Mouse (Mus musculus): ENCODE data around the gene Fras1. TPM values are rescaled to one million over a fixed set of nuclear protein-coding genes. Genes with fewer than 3 reads are reported as not detected.

Gene Fras1
- polyA plus RNA-seq, 1 experiment from 2014 or later, result 34.5 TPM

- no peak overlapping the region for H3K9ac ChIP-seq (ENCODE audit: low read length)
- H3K27ac ChIP-seq (replicated peaks in 1 of 2; ENCODE audit: control insufficient read depth in 1 of 2, insufficient read depth in 1 of 2, low read depth in 2 of 2, low read length in 2 of 2), result no peak overlapping the region
- H3K4me1 ChIP-seq (ENCODE audit: control insufficient read depth in 2 of 2, insufficient read depth in 2 of 2, low read length in 2 of 2), result peaks cover 0 to 4% of the 10 kb centered on the region in 2 experiments; a peak in 1 of 4 replicates
- H3K36me3 ChIP-seq (ENCODE audit: control insufficient read depth, insufficient read depth, low read length), result 0 out of 2 replicates have a peak, but pooled peaks cover 4% of the 10 kb centered on the region
- no peak overlapping the region for H3K4me2 ChIP-seq (ENCODE audit: low read length)
- H3K27me3 ChIP-seq (ENCODE audit: control insufficient read depth, insufficient read depth, low read length), result no peaks in the 10 kb centered on the region
- WGBS, result 30% methylated on average over 5 of the region's 5 CpGs
- ATAC-seq (ENCODE audit: insufficient number of reproducible peaks, insufficient read depth, low FRiP score, low read depth), result no peak
- H3K9me3 ChIP-seq (ENCODE audit: control insufficient read depth, low read length), result no peaks in the 10 kb centered on the region
- no peak overlapping the region for H3K4me3 ChIP-seq (ENCODE audit: control insufficient read depth in 1 of 2, insufficient read depth in 1 of 2, low read depth in 1 of 2, low read length in 2 of 2)
Observed at GRCm38 (mm10) chr5:96579938-96580337, 206.2 kb downstream of the Fras1 start.

- no peak for ATAC-seq (ENCODE audit: insufficient number of reproducible peaks, insufficient read depth, low FRiP score, low read depth)
- peaks cover 0 to 4% of the 10 kb centered on the region in 2 experiments; a peak in 1 of 4 replicates for H3K4me1 ChIP-seq (ENCODE audit: control insufficient read depth in 2 of 2, insufficient read depth in 2 of 2, low read length in 2 of 2)
- no peak overlapping the region for H3K9ac ChIP-seq (ENCODE audit: low read length)
- H3K9me3 ChIP-seq (ENCODE audit: control insufficient read depth, low read length), result no peaks in the 10 kb centered on the region
- no peak overlapping the region for H3K4me3 ChIP-seq (ENCODE audit: control insufficient read depth in 1 of 2, insufficient read depth in 1 of 2, low read depth in 1 of 2, low read length in 2 of 2)
- 82% methylated on average over 5 of the region's 5 CpGs for WGBS
- no peak overlapping the region for H3K27ac ChIP-seq (replicated peaks in 1 of 2; ENCODE audit: control insufficient read depth in 1 of 2, insufficient read depth in 1 of 2, low read depth in 2 of 2, low read length in 2 of 2)
- no peak overlapping the region for H3K4me2 ChIP-seq (ENCODE audit: low read length)
- H3K27me3 ChIP-seq (ENCODE audit: control insufficient read depth, insufficient read depth, low read length), result no peaks in the 10 kb centered on the region
- 0 out of 2 replicates have a peak, but pooled peaks cover 6% of the 10 kb centered on the region for H3K36me3 ChIP-seq (ENCODE audit: control insufficient read depth, insufficient read depth, low read length)
Observed at GRCm38 (mm10) chr5:96584730-96585129, 211.0 kb downstream of the Fras1 start.

- 0 out of 2 replicates have a peak, but pooled peaks cover 6% of the 10 kb centered on the region for H3K36me3 ChIP-seq (ENCODE audit: control insufficient read depth, insufficient read depth, low read length)
- no peak overlapping the region for H3K27ac ChIP-seq (replicated peaks in 1 of 2; ENCODE audit: control insufficient read depth in 1 of 2, insufficient read depth in 1 of 2, low read depth in 2 of 2, low read length in 2 of 2)
- H3K9ac ChIP-seq (ENCODE audit: low read length), result no peak overlapping the region
- no peak for ATAC-seq (ENCODE audit: insufficient number of reproducible peaks, insufficient read depth, low FRiP score, low read depth)
- WGBS, result 93% methylated on average over 6 of the region's 6 CpGs
- no peaks in the 10 kb centered on the region for H3K4me1 ChIP-seq (ENCODE audit: control insufficient read depth in 2 of 2, insufficient read depth in 2 of 2, low read length in 2 of 2)
- no peak overlapping the region for H3K4me3 ChIP-seq (ENCODE audit: control insufficient read depth in 1 of 2, insufficient read depth in 1 of 2, low read depth in 1 of 2, low read length in 2 of 2)
- no peaks in the 10 kb centered on the region for H3K27me3 ChIP-seq (ENCODE audit: control insufficient read depth, insufficient read depth, low read length)
- H3K9me3 ChIP-seq (ENCODE audit: control insufficient read depth, low read length), result no peaks in the 10 kb centered on the region
- H3K4me2 ChIP-seq (ENCODE audit: low read length), result no peak overlapping the region
Observed at GRCm38 (mm10) chr5:96590621-96591020, 216.9 kb downstream of the Fras1 start.

GRCm38 (mm10) chr5:96595793-96596192 lies 222.0 kb downstream of the Fras1 start:
- Histone ChIP-seq H3K4me1 (ENCODE audit: control insufficient read depth in 2 of 2, insufficient read depth in 2 of 2, low read length in 2 of 2) (no peaks in the 10 kb centered on the region), H3K4me2 (ENCODE audit: low read length) (no peak overlapping the region), H3K27ac (replicated peaks in 1 of 2; ENCODE audit: control insufficient read depth in 1 of 2, insufficient read depth in 1 of 2, low read depth in 2 of 2, low read length in 2 of 2) (no peak overlapping the region), H3K4me3 (ENCODE audit: control insufficient read depth in 1 of 2, insufficient read depth in 1 of 2, low read depth in 1 of 2, low read length in 2 of 2) (no peak overlapping the region), H3K36me3 (ENCODE audit: control insufficient read depth, insufficient read depth, low read length) (peaks cover 10% of the 10 kb centered on the region), H3K9ac (ENCODE audit: low read length) (no peak overlapping the region), H3K9me3 (ENCODE audit: control insufficient read depth, low read length) (no peaks in the 10 kb centered on the region), H3K27me3 (ENCODE audit: control insufficient read depth, insufficient read depth, low read length) (no peaks in the 10 kb centered on the region)
- WGBS, result 89% methylated on average over 5 of the region's 5 CpGs
- ATAC-seq (ENCODE audit: insufficient number of reproducible peaks, insufficient read depth, low FRiP score, low read depth), result no peak

- Histone ChIP-seq H3K27ac (replicated peaks in 1 of 2; ENCODE audit: control insufficient read depth in 1 of 2, insufficient read depth in 1 of 2, low read depth in 2 of 2, low read length in 2 of 2) (no peak overlapping the region), H3K4me1 (ENCODE audit: control insufficient read depth in 2 of 2, insufficient read depth in 2 of 2, low read length in 2 of 2) (no peaks in the 10 kb centered on the region), H3K9ac (ENCODE audit: low read length) (no peak overlapping the region), H3K27me3 (ENCODE audit: control insufficient read depth, insufficient read depth, low read length) (no peaks in the 10 kb centered on the region), H3K36me3 (ENCODE audit: control insufficient read depth, insufficient read depth, low read length) (no peaks in the 10 kb centered on the region), H3K9me3 (ENCODE audit: control insufficient read depth, low read length) (no peaks in the 10 kb centered on the region), H3K4me2 (ENCODE audit: low read length) (no peak overlapping the region), H3K4me3 (ENCODE audit: control insufficient read depth in 1 of 2, insufficient read depth in 1 of 2, low read depth in 1 of 2, low read length in 2 of 2) (no peak overlapping the region)
- ATAC-seq (ENCODE audit: insufficient number of reproducible peaks, insufficient read depth, low FRiP score, low read depth), result no peak
- 84% methylated on average over 7 of the region's 7 CpGs for WGBS
Observed at GRCm38 (mm10) chr5:96603974-96604769, 230.4 kb downstream of the Fras1 start.

- no peaks in the 10 kb centered on the region for H3K36me3 ChIP-seq (ENCODE audit: control insufficient read depth, insufficient read depth, low read length)
- H3K9ac ChIP-seq (ENCODE audit: low read length), result no peak overlapping the region
- no peak overlapping the region for H3K4me3 ChIP-seq (ENCODE audit: control insufficient read depth in 1 of 2, insufficient read depth in 1 of 2, low read depth in 1 of 2, low read length in 2 of 2)
- 81% methylated on average over 5 of the region's 5 CpGs for WGBS
- no peaks in the 10 kb centered on the region for H3K9me3 ChIP-seq (ENCODE audit: control insufficient read depth, low read length)
- no peak overlapping the region for H3K27ac ChIP-seq (replicated peaks in 1 of 2; ENCODE audit: control insufficient read depth in 1 of 2, insufficient read depth in 1 of 2, low read depth in 2 of 2, low read length in 2 of 2)
- H3K4me1 ChIP-seq (ENCODE audit: control insufficient read depth in 2 of 2, insufficient read depth in 2 of 2, low read length in 2 of 2), result no peaks in the 10 kb centered on the region
- no peak overlapping the region for H3K4me2 ChIP-seq (ENCODE audit: low read length)
- H3K27me3 ChIP-seq (ENCODE audit: control insufficient read depth, insufficient read depth, low read length), result no peaks in the 10 kb centered on the region
- ATAC-seq (ENCODE audit: insufficient number of reproducible peaks, insufficient read depth, low FRiP score, low read depth), result no peak
Observed at GRCm38 (mm10) chr5:96608036-96608435, 234.3 kb downstream of the Fras1 start.

- Histone ChIP-seq H3K4me2 (ENCODE audit: low read length) (no peak overlapping the region), H3K36me3 (ENCODE audit: control insufficient read depth, insufficient read depth, low read length) (no peaks in the 10 kb centered on the region), H3K27me3 (ENCODE audit: control insufficient read depth, insufficient read depth, low read length) (no peaks in the 10 kb centered on the region), H3K27ac (replicated peaks in 1 of 2; ENCODE audit: control insufficient read depth in 1 of 2, insufficient read depth in 1 of 2, low read depth in 2 of 2, low read length in 2 of 2) (no peak overlapping the region), H3K4me1 (ENCODE audit: control insufficient read depth in 2 of 2, insufficient read depth in 2 of 2, low read length in 2 of 2) (no peaks in the 10 kb centered on the region), H3K4me3 (ENCODE audit: control insufficient read depth in 1 of 2, insufficient read depth in 1 of 2, low read depth in 1 of 2, low read length in 2 of 2) (no peak overlapping the region), H3K9me3 (ENCODE audit: control insufficient read depth, low read length) (no peaks in the 10 kb centered on the region), H3K9ac (ENCODE audit: low read length) (no peak overlapping the region)
- ATAC-seq (ENCODE audit: insufficient number of reproducible peaks, insufficient read depth, low FRiP score, low read depth), result no peak
- WGBS, result 88% methylated on average over 3 of the region's 3 CpGs
Observed at GRCm38 (mm10) chr5:96608581-96609280, 235.0 kb downstream of the Fras1 start.

All from heart, embryonic 14.5 days (tissue).